Comparison of ENCODE assay signal across 12 mouse cellular contexts in the genomic region with DNA sequence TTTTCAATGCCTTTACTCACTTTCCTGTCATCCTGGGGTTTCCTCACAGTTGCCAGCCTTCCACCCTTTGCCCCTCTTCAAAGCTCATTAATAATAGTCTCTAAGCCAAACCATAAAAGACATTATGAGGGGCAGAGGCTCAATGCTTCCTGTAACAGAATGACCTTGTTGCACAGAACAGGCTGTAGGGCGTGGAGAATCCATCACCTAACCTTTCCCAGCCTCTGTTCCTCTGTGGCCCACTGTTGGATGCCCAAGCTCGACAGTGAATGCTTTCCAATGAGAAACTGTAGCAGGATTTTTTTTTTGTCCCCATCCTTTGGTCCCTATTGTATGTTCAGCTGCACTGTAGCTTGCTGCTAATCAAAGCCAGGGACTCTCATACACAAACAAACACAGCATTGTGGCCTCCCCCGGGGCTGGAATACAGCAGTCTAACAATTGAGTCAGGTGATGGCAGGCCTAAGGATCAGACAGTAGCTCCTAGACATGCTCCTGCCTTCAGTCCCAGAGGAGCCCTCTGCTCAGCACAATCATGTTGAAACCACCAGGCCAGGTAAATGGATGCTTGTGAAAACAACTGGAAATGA. TPM values are rescaled to one million over a fixed set of nuclear protein-coding genes. Genes with fewer than 3 reads are reported as not detected.
DNase-seq lines count a peak whose midpoint lies in the region; ATAC-seq lines count a peak whose summit lies in the region.
"Had no signal": no experiment of that assay in that cellular context is flagged by ENCODE, and none has a peak within 500 bp of the region (broad histone marks: within the 10 kb centered on the region; RNA-seq: fewer than 3 reads in every experiment).

No protein-coding gene starts in this region.

- no peaks in the 10 kb centered on the region for H3K9me3 ChIP-seq in forebrain, embryonic 14.5 days (replicated peaks; ENCODE audit: control insufficient read depth, low read length)
- no peaks in the 10 kb centered on the region for H3K9me3 ChIP-seq in hindbrain, embryonic 13.5 days
- H3K9me3 ChIP-seq in neural tube, embryonic 13.5 days, result no peaks in the 10 kb centered on the region
- H3K9me3 ChIP-seq in liver, embryonic 11.5 days (ENCODE audit: control insufficient read depth, low read length), result no peaks in the 10 kb centered on the region

- WGBS in forebrain, embryonic 14.5 days, result 14% methylated on average over 3 of the region's 3 CpGs
- WGBS in hindbrain, embryonic 13.5 days, result 17% methylated on average over 3 of the region's 3 CpGs
- 10% methylated on average over 3 of the region's 3 CpGs for WGBS in neural tube, embryonic 13.5 days
- WGBS in liver, embryonic 11.5 days, result 62% methylated on average over 3 of the region's 3 CpGs

- no peak overlapping the region for H3K9ac ChIP-seq in forebrain, embryonic 14.5 days (ENCODE audit: low read length)
- H3K9ac ChIP-seq in hindbrain, embryonic 13.5 days, result no peak overlapping the region
- no peak overlapping the region for H3K9ac ChIP-seq in neural tube, embryonic 13.5 days
- H3K9ac ChIP-seq in liver, embryonic 11.5 days (ENCODE audit: low read depth, low read length), result no peak overlapping the region
- H3K9ac ChIP-seq: liver, embryonic 14.5 days had no signal

- H3K27ac ChIP-seq in forebrain, embryonic 14.5 days (ENCODE audit: low read depth, low read length), result no peak overlapping the region
- peak overlapping the region; percentile 80 for H3K27ac ChIP-seq in hindbrain, embryonic 13.5 days
- peak overlapping the region; percentile 82 for H3K27ac ChIP-seq in neural tube, embryonic 13.5 days (replicated peaks)
- H3K27ac ChIP-seq in liver, embryonic 11.5 days (ENCODE audit: low read depth, low read length), result no peak overlapping the region
- H3K27ac ChIP-seq: liver, embryonic 14.5 days had no signal

- H3K4me2 ChIP-seq in forebrain, embryonic 14.5 days (ENCODE audit: low read length), result no peak overlapping the region
- H3K4me2 ChIP-seq in hindbrain, embryonic 13.5 days, result 0 out of 2 replicates have a peak overlapping the region, but pooled peaks have one; percentile 7
- peak overlapping the region; percentile 13 for H3K4me2 ChIP-seq in neural tube, embryonic 13.5 days
- no peak overlapping the region for H3K4me2 ChIP-seq in liver, embryonic 11.5 days

- peak; percentile 64 for DNase-seq in layer of hippocampus, adult 9-11 months
- no peak for DNase-seq in layer of hippocampus, postnatal 14 days (ENCODE audit: low spot score in 2 of 2)
- DNase-seq in forebrain, embryonic 14.5 days (ENCODE audit: low spot score), result peak; percentile 52
- DNase-seq in kidney, adult 11 months, result no peak
- no peak for DNase-seq in liver, embryonic 11.5 days (ENCODE audit: low spot score)
- DNase-seq: adrenal gland, postnatal 25 days; heart, postnatal 10 days; kidney, adult 2 months had no signal

- peak; percentile 52; the same call in 1 of the 2 replicates for ATAC-seq in forebrain, embryonic 14.5 days
- ATAC-seq in hindbrain, embryonic 13.5 days (ENCODE audit: low FRiP score), result peak; percentile 80
- peak; percentile 37; the same call in 1 of the 2 replicates for ATAC-seq in neural tube, embryonic 13.5 days (ENCODE audit: low read depth)
- no peak for ATAC-seq in liver, embryonic 11.5 days (replicated peaks; ENCODE audit: low FRiP score)

- no peak overlapping the region for H3K4me3 ChIP-seq in forebrain, embryonic 14.5 days (ENCODE audit: low read depth, low read length)
- H3K4me3 ChIP-seq in hindbrain, embryonic 13.5 days, result no peak overlapping the region
- no peak overlapping the region for H3K4me3 ChIP-seq in neural tube, embryonic 13.5 days
- no peak overlapping the region for H3K4me3 ChIP-seq in liver, embryonic 11.5 days (ENCODE audit: low read depth, low read length)

- peaks cover 3% of the 10 kb centered on the region; the same call in 1 of the 2 replicates for H3K4me1 ChIP-seq in forebrain, embryonic 14.5 days (ENCODE audit: control insufficient read depth, insufficient read depth, low read length)
- H3K4me1 ChIP-seq in hindbrain, embryonic 13.5 days (replicated peaks), result peaks cover 33% of the 10 kb centered on the region
- H3K4me1 ChIP-seq in neural tube, embryonic 13.5 days (replicated peaks), result peaks cover 62% of the 10 kb centered on the region
- H3K4me1 ChIP-seq in liver, embryonic 11.5 days (replicated peaks; ENCODE audit: control insufficient read depth, insufficient read depth, low read length), result no peaks in the 10 kb centered on the region

- H3K27me3 ChIP-seq in forebrain, embryonic 14.5 days (replicated peaks; ENCODE audit: control insufficient read depth, insufficient read depth, low read length), result no peaks in the 10 kb centered on the region
- no peaks in the 10 kb centered on the region for H3K27me3 ChIP-seq in hindbrain, embryonic 13.5 days
- H3K27me3 ChIP-seq in neural tube, embryonic 13.5 days, result no peaks in the 10 kb centered on the region
- H3K27me3 ChIP-seq in liver, embryonic 11.5 days (replicated peaks; ENCODE audit: control insufficient read depth, insufficient read depth, low read length), result no peaks in the 10 kb centered on the region

- no peaks in the 10 kb centered on the region for H3K36me3 ChIP-seq in forebrain, embryonic 14.5 days (ENCODE audit: control insufficient read depth, insufficient read depth, low read length)
- H3K36me3 ChIP-seq in hindbrain, embryonic 13.5 days, result no peaks in the 10 kb centered on the region
- peaks cover 8% of the 10 kb centered on the region for H3K36me3 ChIP-seq in neural tube, embryonic 13.5 days
- H3K36me3 ChIP-seq in liver, embryonic 11.5 days (ENCODE audit: control insufficient read depth, insufficient read depth, low read length), result no peaks in the 10 kb centered on the region

RNA-seq across cellular contexts. Expression of a gene that starts 12.9 kb away (rescaled TPM):
- total RNA-seq in layer of hippocampus, postnatal 14 days (2021), result 100 to 1,000 TPM; 358 to 368 TPM
- polyA plus RNA-seq in forebrain, embryonic 14.5 days (2014; fragmentation: Nextera tagmentation; extraction: Ambion mirVana), result 532 and 624 TPM in 2 replicates
- polyA plus RNA-seq in hindbrain, embryonic 13.5 days (2015; fragmentation: Nextera tagmentation; extraction: Ambion mirVana), result 566 and 774 TPM in 2 replicates
- polyA plus RNA-seq in neural tube, embryonic 13.5 days (2015; fragmentation: Nextera tagmentation; extraction: Ambion mirVana), result 622 and 732 TPM in 2 replicates
- 232 and 261 TPM in 2 replicates for polyA plus RNA-seq in liver, embryonic 11.5 days (2014; fragmentation: Nextera tagmentation; extraction: Ambion mirVana)
- total RNA-seq: monocyte, adult 5-6 weeks had no signal

Comparison
In these comparisons a context has a peak if more than half of its experiments do, and no peak if none do; other contexts are left out.
1. DNase-seq: peak in layer of hippocampus, adult 9-11 months (single experiment) and forebrain, embryonic 14.5 days (single experiment); none in layer of hippocampus, postnatal 14 days (0 of 2), kidney, adult 11 months (single experiment) and liver, embryonic 11.5 days (single experiment).
2. H3K27ac ChIP-seq: peak in hindbrain, embryonic 13.5 days (single experiment) and neural tube, embryonic 13.5 days (single experiment); none in forebrain, embryonic 14.5 days (single experiment) and liver, embryonic 11.5 days (single experiment).
3. H3K4me2 ChIP-seq: peak in hindbrain, embryonic 13.5 days (single experiment) and neural tube, embryonic 13.5 days (single experiment); none in forebrain, embryonic 14.5 days (single experiment) and liver, embryonic 11.5 days (single experiment).